Mouse (Mus musculus): ENCODE data around the gene Nt5c3b. TPM values are rescaled to one million over a fixed set of nuclear protein-coding genes. Genes with fewer than 3 reads are reported as not detected.

Gene Nt5c3b
- 8.8 and 9.8 TPM in 2 replicates for total RNA-seq (2015)
- total RNA-seq (2017) = 7.3 and 9.6 TPM in 2 replicates

DNA sequence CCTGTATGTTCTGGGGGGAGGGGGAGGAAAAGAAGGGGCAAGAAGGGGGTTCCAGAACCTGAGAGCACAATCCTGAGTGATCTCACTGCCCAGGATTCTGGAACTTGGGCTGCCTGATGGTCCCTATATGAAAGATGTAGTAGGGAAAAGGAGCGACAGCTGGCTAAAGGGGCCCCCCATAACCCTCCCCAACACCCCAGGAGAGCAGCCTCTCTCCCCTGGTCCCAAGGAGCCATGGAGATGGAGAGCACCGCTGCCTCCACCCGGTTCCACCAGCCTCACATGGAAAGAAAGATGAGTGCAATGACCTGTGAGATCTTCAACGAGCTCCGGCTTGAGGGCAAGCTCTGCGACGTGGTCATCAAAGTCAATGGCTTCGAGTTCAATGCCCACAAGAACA, at the start of gene Nt5c3b, which contains the start of gene Klhl10:
TSS of gene Nt5c3b (minus strand) at position 12 of the 400 bp plus-strand sequence.
TSS of gene Klhl10 (plus strand) at position 121 of the 400 bp plus-strand sequence.
- ATAC-seq (ENCODE audit: poor library complexity, severe bottlenecking) = no peak

DNA sequence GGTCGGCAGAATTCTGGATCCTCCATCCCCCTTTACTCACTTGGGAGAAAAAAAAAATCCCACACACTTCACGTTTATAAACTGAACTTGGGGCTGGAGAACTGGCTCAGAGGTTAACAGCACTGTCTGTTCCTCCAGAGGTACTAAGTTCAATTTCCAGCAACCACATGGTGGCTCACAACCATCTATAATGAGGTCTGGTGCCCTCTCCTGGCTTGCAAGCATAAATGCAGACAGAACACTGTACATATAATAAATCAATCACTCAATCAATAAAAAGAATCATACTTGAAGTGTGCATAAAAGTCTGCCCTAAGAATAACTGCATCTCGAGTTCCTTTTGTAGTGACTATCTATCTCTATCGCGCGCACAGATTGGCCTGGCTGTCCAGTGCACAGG, 49.3 kb upstream of the Nt5c3b start:
- ATAC-seq (ENCODE audit: poor library complexity, severe bottlenecking) = no peak

DNA sequence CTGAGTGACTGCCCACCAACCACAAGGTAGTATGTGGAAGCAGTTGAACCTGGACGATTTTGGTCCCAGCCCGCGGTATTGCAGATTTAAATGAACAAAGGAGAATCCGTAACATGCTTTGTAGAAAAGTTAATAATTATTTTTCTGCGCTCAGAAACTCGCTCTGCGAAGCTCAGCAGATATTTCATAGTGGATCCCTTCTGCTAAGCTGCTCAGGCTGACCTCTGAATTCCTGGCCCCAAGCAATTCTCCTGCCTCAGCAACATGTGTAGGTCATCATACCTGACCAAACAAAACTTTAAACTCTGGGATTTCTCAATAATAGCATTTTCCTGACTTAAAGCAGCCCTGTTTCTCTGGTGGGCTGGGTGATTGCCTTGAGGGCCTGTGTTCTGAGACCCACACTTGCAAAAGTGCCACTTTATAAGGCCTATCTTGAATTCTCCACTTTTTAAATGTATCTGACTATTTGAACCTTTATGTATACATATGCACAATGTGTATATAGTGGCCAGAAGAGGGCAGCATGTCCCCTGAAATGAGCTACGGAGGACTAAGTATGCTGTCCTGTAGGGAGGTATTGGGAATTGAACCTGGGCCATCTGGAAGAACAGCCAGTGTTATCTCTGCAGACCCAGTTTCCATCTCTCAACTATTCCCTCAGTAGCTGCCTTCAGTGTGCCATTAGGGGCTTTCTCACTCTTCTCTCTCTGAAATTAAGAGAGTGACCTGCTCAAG, 44.4 kb upstream of the Nt5c3b start:
- ATAC-seq (ENCODE audit: poor library complexity, severe bottlenecking) = 0 out of 2 replicates have a peak, but pooled peaks have one; percentile 57

DNA sequence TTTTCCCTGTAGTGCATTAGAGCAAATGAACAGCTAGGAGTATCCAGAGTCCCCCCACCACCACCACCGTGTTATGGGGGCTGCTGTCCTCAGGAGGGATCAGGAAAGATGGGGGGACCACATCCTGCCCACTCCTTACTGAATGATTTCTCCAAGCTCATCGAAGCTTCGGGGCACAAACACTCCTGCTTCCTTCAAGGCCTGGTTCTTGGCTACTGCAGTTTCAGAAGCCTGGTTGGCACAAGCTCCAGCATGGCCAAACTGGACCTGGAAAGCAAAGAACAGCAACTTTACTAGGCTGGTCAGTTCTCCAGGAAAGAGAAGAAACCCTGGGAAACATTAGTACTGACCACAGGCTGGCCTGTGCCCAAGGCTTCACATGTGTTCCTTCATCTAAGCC, 42.9 kb upstream of the Nt5c3b start:
- ATAC-seq (ENCODE audit: poor library complexity, severe bottlenecking) = no peak

DNA sequence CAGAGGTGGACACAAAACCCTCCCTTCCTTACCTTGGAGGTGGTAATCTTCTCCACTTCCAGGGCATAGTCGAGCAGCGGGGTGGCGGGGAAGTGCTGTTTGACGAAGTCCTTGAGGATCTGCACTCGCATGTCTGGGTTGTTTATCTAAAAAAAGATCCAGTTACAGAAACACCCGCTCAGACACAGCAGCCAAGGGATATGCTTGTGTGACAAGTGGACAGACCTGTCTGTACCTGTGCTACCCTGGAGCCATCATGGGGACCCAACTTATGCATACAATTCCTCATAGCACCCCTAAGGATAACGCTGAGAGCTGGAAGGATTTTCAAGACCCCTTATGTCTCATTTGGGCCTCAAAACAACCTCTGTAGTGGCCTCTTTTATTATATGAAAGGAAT, 37.5 kb upstream of the Nt5c3b start:
- no peak for ATAC-seq (ENCODE audit: poor library complexity, severe bottlenecking)

DNA sequence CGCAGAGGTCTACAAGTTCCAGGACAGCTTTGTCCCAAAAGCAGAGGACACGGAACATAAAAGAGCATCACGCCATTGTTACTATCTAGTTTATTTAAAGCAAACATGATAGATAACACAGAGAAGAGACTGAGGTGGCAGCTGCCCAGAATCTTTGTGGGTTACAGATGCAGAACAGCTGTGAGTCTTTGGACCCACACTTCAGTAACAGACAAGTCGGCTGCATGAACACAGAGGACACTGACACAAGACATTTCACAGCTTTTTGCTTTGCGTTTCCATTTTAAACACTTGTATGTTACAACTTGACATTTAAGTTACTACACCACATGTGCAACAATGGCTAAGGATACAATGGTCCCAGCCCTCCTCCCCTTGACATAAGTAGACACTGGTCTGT, 34.7 kb upstream of the Nt5c3b start:
- ATAC-seq (ENCODE audit: poor library complexity, severe bottlenecking) = no peak

DNA sequence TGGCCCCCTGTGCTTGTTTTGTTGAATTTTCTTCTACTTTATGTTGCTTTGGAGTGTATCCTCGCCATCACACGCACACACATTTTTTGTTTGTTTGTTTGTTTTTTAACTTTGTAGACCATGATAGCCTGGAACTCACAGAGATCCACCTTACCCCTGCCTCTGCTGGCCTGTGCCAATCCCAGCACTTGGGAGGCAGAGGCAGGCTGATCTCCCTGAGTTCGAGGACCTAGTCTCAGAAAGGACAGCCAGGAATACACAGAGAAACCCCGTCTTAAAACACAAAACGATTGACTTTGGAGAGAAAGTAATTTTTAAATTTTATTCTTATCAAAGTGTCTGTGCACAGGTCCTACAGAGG, 31.3 kb upstream of the Nt5c3b start:
- peak; percentile 43 for ATAC-seq (ENCODE audit: poor library complexity, severe bottlenecking)

DNA sequence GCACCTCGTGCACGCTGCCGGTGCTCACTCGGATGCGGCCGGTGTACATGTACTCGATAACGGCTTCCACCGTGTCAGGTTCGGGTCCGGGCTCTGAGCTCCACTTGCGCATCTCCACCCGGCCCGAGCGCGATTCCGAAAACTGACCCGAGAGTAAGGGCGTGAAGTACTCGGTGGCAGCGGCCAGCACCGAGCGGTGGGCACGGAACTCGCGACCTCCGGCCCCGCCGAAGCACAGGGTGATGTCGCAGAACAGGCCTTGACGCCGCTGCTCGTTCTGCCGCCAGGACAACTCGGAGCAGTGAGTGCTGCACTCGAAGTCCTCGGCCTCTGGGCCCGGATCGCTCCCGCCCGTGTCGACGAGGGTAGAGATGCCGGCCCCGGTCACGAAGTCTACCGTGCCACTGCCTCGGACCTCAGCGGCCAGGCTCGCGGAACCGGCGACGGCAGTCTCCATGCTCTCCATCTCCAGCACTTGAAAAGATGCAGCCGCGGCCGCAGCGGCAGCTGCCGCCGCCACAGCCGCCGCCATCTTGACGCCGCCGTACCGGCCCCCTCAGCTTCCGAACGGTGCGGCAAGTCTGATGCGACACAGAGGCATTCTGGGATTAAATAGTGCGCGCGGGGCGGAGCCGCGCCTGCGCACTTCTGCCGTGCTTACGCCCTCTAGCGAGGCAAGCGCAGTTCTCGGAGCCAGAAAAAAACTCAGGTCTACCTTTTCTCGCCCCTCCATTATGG, 30.8 kb upstream of the Nt5c3b start, which contains the start of gene Klhl11:
TSS of gene Klhl11 (minus strand) at position 545 of the 738 bp plus-strand sequence.
- ATAC-seq (ENCODE audit: poor library complexity, severe bottlenecking) = peak; percentile 99

DNA sequence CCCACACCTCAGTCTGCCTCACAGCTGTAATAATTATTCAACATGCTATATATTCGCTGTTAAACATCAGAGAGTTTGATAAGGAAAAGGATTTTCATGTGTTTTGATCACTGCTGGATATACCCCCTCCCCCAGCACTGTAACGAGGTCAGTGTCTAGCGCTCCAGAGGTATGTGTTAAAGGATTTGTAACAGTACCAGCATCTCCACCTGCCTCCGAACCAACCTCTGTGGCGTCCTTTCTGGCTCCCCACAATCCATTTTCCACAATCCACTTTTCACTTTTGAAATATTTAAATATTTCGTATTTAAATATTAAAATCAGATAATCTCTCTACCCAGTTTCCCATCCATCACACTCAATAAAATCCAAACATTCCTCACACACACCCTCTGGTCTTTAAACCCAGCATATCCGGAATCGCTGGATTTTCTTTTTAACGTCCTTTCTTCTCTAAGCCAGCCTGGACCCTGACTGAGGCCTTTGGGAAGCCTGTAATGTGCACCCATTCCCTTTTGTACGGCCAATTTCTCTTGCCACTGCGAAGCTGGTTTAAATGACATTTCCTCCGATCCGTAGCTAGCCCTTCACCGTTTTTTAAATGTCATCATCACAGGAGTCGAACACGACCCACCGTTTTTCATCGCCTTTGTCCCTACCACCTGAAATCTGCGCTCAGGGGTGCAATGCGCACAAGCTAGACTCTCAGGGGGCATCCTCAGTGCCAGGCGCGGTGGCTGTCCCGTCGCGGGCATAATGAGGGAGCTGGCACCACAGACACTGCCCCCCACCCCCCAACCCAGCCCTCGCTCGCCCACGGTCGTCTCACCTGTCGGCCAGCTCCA, 30.0 kb upstream of the Nt5c3b start:
- no peak for ATAC-seq (ENCODE audit: poor library complexity, severe bottlenecking)

DNA sequence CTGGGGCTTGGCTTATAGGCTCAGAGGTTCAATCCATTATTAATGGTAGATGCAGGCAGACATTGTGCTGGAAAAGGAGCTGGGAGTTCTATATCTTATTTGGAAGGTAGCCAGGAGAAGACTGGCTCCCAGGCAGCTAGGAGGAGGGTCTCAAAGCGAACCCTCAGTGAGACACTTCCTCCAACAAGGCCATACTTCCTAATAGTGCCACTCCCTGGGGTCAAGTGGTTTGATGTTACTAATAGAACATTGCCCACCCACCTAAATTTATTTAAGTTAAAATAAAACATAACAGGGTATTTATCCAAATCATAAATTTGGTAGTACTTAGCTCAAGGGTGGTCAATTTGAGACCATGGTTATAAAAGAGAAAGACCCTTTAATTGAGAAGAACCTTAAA, 24.2 kb upstream of the Nt5c3b start:
- ATAC-seq (ENCODE audit: poor library complexity, severe bottlenecking) = no peak

DNA sequence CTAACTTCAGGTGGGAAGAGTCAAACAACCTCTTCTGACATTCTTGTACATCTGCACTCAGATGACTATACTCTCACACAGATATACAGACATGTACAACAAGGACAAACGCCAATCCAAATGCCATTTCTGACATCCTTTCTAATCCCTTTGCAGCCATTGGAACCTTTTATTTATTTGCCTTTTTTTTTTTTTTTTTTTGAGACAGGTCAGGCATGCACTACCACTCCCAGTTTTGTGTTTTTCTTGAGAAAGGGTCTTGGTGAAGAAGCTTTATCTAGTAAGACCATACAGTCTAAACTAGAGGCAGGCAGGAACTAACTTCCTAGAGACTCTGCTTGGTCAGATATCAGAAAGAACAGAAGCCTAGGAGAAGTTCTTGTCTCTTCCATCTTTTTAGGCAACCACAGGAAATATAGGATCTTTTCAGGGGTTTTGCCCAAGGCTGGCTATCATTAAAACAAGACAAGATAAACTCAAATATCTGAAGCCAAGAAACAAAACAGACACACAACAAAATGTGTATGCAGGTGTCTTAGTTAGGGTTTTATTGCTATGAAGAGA, 23.7 kb upstream of the Nt5c3b start:
- ATAC-seq (ENCODE audit: poor library complexity, severe bottlenecking) = no peak

DNA sequence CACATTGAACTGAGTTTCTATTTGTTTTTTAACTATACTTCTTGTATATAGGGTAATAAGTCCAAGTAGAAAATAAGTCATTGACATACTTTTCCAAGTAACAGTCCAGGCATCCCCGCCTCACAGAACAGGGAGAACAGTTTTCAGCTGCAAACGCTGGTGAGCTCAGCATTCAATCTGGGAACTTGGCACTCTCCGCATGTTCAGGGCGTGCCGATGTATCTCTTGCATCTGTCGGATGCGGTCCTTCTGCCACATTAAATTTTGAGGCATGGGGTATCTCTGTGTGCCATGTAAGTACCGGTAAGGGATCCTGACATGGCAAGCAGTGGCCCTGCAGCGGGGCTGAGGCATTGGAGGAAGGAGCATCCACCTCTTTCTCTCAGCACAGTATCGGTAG, 21.1 kb upstream of the Nt5c3b start:
- no peak for ATAC-seq (ENCODE audit: poor library complexity, severe bottlenecking)

DNA sequence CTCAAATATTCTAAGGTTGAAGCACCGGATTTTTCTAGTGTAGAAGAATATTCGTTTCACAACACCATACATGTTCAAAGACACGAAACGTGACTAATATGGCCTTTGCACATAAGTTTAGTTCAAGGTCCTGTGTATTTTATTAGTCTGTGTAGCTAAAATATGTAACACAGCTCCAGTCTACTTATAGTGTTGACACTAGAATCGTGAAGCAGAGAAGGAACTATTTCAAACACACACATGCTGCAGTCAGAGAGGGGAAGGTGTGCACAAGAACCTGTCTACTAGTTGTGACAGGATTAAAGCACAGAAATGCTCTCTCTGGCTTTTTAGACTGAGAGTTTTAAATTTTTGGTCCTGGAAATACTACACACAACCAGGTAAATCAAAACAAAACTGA, 16.1 kb upstream of the Nt5c3b start:
- ATAC-seq (ENCODE audit: poor library complexity, severe bottlenecking) = no peak

DNA sequence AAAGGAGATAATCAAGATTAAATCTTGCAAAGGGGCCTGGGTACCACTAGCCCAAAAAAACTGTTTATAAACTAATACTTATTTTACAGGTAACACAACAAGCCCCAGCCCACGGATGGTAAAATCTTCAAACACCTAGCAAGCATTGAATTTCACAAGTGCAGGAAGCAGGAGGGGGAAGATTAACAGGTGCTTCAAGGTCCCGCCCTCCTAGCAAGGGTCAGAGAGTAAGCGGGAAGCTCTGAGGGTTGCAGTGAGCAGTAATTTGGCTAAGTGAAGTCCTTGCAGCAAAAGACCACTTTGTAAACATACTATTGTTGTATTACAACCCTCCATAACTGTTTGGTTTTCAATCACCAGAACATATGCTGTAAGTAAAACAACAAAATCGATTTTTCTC, 15.6 kb upstream of the Nt5c3b start:
- no peak for ATAC-seq (ENCODE audit: poor library complexity, severe bottlenecking)

DNA sequence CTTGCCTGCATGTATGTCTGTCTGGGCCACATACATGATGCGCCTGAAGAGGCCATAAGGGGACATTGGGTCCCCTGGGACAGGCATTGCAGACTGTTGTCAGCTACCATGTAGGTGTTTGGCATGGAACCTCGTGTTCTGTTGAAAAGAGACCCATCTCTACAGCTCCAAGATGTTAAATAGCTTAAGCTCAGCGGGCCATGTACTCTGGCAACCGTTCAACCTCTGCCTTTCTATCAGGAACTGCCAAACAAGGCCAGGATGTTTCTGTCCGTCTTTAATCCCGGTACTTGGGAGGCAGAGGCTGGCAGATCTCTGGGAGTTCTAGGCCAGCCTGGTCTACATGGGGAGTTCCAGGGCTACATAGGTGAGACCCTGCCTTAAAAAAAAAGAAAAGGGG, 1.0 kb upstream of the Nt5c3b start:
- no peak for ATAC-seq (ENCODE audit: poor library complexity, severe bottlenecking)

DNA sequence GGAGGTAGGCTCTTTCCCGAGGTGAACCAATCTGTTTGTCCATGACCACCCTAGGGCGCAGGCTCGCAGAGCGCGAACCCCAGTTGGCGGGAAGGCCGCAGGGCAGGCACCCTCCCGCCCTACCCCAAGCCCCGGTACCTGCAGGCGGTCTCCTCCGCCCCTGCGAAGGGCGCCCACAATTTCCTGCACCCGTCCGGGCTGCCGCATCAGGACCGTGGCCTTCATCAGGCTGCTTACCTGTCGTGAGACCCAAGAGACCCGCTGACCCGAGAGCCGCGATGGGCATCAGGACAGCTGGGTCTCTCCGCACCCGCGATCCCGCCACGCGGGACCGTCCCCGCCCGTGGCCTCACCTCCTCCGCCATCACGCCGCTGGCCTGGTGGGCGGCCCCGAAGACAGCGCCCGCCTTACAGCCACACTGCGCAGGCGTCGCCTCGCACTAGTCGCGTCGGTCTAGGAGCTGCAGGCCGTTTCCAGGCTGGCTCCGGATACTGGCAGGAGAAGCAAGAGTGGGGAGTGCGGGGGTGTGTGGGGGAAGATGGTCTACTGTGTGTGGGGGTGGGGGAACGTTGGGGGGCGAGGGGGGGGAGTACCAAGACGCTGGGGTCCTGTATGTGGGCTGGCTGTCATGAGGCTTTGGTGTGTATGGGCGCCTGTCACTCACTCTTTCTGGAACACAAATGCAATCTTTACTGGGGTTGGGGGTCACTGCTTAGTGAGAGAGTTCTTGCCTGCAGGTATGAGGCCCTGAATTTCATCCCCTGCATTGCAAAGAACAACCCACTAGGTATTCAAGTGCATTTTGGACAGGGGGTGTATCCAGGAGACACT, 701 bp downstream of the Nt5c3b start:
- ATAC-seq (ENCODE audit: poor library complexity, severe bottlenecking) = peak; percentile 99

DNA sequence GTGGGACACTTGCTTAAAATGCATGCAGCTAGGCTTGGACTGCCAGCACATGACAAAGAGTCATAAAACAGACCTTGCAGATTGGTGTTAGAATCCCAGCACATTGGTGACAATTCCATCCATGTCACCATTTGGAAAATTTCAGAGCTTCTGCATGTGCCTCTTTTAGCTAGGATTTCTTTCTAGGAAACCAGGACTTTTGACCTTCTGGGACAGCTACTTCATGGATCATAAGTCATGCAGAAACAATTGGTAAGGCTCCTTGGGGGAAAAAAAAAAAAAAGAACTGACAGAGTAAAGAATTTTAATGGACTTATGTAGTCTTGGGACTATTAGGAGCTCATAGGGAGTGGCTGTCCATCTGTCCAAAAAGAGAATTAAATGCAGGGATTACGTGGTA, 3.7 kb downstream of the Nt5c3b start:
- ATAC-seq (ENCODE audit: poor library complexity, severe bottlenecking) = no peak

DNA sequence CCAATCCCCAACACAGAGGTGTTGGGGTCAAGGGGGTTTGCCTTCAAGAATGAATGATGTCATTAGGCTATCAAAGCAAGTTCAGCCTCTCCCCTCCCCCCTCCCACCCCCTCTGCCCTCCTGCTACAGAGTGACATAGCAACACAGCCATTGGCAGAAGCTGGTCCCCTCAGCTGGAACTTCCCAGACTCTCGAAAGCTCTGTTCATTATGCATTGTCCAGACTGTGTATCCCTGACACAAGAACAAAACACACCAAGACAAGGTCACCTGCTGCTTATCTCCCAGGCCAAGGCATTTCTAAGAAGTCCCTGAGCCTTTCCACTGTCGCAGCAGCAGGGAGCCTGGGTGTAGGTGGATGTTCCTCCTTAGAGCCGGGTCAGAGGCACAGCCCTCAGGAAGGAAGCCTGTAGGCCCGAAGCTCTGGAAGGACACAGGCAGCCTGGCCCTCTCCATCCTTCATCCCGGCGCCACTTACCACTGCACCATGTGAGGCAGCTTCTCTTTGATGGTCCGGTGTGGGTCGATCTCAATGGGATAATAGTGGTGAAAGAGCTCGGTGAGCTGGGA, 5.8 kb downstream of the Nt5c3b start:
- ATAC-seq (ENCODE audit: poor library complexity, severe bottlenecking) = no peak

DNA sequence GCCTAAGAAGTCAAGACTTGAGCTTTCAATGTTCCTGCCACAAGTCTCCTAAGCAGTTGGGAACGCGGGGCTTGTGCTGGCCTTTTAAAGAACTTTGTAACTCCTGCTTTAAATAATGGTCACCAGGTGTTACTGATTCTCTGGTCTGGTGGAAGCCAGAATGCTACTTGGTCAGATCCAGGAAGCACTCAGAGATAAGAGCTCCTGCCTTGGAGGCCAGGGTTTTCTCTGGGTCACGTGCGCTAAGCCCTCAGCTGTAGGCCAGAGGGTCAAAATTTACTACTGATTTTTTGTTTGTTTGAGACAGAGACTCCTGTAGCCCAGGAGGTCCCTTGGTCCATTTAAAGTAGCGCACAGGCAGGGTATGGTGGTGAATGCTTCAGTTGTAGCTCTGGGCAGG, 9.6 kb downstream of the Nt5c3b start:
- no peak for ATAC-seq (ENCODE audit: poor library complexity, severe bottlenecking)

DNA sequence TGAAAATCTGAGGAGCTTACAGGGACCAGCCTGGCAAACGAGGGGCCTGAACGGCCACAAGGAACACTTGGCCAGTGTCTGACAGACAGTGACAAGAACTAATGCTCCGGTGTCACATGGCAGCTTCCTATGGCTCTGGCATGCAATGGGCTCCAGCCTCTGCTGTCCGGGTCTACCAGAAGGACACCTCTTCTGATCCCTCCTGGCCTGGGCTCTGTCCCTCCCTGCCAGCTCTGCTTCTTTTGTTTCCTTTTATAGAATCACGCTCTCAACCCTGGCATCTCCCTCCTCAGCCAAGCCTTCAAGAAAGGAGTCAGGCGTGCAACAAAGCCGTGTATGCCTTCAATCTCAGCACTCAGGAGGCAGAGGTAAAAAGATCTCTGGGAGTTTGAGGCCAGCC, 11.6 kb downstream of the Nt5c3b start:
- ATAC-seq (ENCODE audit: poor library complexity, severe bottlenecking) = no peak
